Mouse (Mus musculus): Measurements from ENCODE around the gene Pfn3.

- TF ChIP-seq CTCF (IDR thresholded peaks at IDR 0.05; ENCODE audit: control insufficient read depth, insufficient read depth, insufficient read length) (no peak), USF1 (IDR thresholded peaks at IDR 0.05; ENCODE audit: low read depth) (no peak), MAX (IDR thresholded peaks at IDR 0.05) (no peak), FOSL1 (IDR thresholded peaks at IDR 0.05; ENCODE audit: insufficient read depth, low read length, poor library complexity, severe bottlenecking) (no peak), CEBPB (IDR thresholded peaks at IDR 0.05; ENCODE audit: low read depth) (no peak)
Measured at GRCm38 (mm10) chr13:55449679-55450441, 34.8 kb upstream of the Pfn3 start.

Measured in C2C12 (cell line).